Mouse (Mus musculus): ENCODE data around the gene Gm6583. TPM values are rescaled to one million over a fixed set of nuclear protein-coding genes. Genes with fewer than 3 reads are reported as not detected.

Gm6583 gene
- total RNA-seq, 2 experiments from 2014 or later: not detected

DNA sequence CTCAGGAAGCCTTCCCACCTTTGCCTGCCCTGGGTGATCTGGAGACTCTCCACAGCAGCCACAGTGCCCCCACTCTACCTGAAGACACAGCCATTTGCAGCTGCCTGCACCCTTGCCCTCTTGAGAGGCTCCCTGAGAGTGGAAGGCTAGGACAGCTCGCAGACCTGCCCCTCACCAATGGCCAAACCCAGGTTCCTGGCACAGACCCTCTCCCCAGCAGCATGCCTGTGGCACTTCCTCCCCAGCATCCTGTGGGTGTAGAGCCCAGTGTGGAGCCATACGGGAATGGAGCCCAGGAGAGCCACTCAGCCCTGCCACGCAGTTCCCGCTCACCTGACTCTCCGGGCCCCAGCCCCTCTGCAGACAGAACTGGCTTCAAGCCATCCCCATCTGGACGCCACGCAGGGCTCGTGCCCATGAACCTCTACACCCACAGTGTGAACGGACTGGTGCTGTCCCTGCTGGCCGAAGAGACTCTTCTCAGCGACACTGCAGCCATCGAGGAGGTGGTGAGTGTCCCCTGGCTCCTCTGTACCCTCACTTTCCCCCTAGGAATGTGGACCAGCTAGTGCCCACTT is 14.5 kb upstream of the Gm6583 start:
- intact Hi-C loops (cut with DNase I; ENCODE audit: low total_unique reads): no loop called here
- DNase-seq: no peak

- intact Hi-C loops (cut with DNase I; ENCODE audit: low total_unique reads): no loop called here
- DNase-seq: no peak
Measured at GRCm38 (mm10) chr5:112369326-112369725, 13.5 kb upstream of the Gm6583 start.

GRCm38 (mm10) chr5:112368666-112369065 is 12.8 kb upstream of the Gm6583 start:
- DNase-seq: no peak
- intact Hi-C loops (cut with DNase I; ENCODE audit: low total_unique reads): no loop called here

DNA sequence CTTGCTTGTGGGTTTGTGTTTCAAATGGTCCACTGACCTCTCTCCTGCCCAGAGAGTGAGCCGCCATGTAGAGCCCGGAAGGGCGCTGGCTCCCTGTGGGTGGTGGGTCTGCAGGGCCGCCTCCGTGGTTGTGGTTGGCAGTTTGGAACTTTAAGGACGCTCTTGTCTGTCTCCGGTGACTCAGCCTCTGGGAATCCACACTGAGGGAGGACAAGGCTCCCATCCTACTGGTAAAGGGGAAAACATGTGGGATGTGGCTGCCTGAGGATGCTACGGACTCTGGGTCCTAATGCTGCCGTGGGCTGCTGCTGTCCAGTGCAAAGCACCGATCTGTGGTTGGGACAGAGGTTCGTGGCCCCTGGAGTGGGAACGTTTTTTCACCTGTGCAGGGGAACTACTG is 12.1 kb upstream of the Gm6583 start:
- intact Hi-C loops (cut with DNase I; ENCODE audit: low total_unique reads): no loop called here
- no peak for DNase-seq

GRCm38 (mm10) chr5:112367338-112367737 is 11.5 kb upstream of the Gm6583 start:
- DNase-seq: no peak
- intact Hi-C loops (cut with DNase I; ENCODE audit: low total_unique reads): no loop called here

DNA sequence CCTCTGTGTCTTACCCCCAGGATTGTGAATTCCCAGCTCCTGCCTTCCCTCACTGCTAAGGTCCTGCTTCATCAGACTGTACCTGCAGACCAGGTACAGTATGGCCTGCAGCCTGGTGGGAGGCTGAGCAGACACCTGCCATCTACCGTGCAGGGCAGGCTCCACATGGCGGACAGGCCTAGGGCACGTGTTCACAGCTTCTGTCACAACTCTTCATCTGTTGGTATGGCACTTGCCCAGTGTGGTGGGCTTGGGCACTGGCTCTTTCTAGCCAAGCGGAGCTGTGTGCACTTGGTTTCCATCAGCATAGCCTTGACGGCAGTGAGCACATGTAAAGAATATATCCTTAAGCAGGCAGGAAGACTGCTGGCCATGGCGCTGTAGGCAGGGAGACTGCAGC is 11.0 kb upstream of the Gm6583 start:
- no peak for DNase-seq
- intact Hi-C loops (cut with DNase I; ENCODE audit: low total_unique reads): no loop called here

GRCm38 (mm10) chr5:112364184-112364797 is 8.5 kb upstream of the Gm6583 start:
- intact Hi-C loops (cut with DNase I; ENCODE audit: low total_unique reads): no loop called here
- DNase-seq: no peak

GRCm38 (mm10) chr5:112360077-112360476 is 4.2 kb upstream of the Gm6583 start:
- intact Hi-C loops (cut with DNase I; ENCODE audit: low total_unique reads): no loop called here
- no peak for DNase-seq

- intact Hi-C loops (cut with DNase I; ENCODE audit: low total_unique reads): no loop called here
- DNase-seq: no peak
Measured at GRCm38 (mm10) chr5:112359520-112359919, 3.7 kb upstream of the Gm6583 start.

DNA sequence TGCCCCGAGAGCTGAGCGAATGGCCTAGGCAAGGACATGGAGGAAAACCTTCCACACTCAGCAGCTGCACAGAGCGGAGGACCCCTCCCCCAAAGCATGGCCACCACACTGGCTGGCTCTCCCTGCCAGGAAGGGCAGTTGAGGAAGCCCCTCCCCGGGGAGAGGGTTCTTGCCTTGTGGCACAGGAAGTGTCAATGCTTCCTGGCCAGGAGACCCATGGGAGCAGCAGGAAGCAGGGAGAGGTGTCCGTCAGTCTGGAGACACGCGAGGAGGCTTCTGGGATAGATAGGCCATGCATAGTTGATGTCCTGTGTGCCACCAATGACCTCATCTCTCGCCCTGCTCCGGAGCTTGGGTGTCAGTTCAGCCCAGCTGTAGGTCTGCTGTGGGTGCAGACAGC is 489 bp upstream of the Gm6583 start:
- intact Hi-C loops (cut with DNase I; ENCODE audit: low total_unique reads): no loop called here
- no peak for DNase-seq

GRCm38 (mm10) chr5:112355493-112355892 is 340 bp downstream of the Gm6583 start:
- no peak for DNase-seq
- intact Hi-C loops (cut with DNase I; ENCODE audit: low total_unique reads): no loop called here

GRCm38 (mm10) chr5:112349169-112349568 is 6.7 kb downstream of the Gm6583 start:
- DNase-seq: no peak
- intact Hi-C loops (cut with DNase I; ENCODE audit: low total_unique reads): no loop called here

DNA sequence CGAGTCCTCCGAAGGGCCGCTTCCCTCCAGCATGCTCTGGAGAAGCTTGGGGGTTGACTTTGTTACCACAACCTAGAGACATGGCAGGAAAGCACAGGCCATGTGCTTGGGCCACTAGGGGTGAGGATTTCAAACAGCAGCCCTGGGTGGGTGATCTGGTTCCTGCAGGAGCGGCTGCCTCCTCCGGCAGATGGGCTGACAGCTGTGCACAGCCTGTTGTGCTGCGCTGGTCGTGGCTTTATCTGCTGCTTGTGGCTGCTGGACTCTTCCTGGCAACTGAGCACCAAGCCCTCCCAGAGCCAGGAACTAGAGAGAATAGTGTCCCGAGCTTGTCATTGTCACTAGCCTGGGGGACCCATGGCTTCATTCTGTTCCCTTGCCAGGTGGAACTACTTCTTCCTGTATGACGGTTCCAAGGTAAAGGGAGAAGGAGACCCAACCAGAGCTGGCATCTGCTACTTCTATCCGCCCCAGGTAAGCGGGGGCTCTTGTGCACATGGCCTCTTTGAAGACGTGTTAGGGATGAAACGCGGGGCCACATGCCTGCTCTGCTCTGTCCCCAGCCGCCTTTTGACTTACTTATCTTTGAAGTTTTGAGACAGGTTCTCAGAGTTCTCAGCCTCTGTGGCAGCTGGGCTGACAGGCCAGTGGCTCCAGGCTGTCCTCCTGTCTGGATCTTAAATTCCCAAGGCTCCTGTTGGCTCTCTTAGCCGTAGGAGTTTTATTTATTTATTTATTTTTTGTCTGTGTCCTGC is 9.4 kb downstream of the Gm6583 start:
- DNase-seq: no peak
- intact Hi-C loops (cut with DNase I; ENCODE audit: low total_unique reads): no loop called here

DNA sequence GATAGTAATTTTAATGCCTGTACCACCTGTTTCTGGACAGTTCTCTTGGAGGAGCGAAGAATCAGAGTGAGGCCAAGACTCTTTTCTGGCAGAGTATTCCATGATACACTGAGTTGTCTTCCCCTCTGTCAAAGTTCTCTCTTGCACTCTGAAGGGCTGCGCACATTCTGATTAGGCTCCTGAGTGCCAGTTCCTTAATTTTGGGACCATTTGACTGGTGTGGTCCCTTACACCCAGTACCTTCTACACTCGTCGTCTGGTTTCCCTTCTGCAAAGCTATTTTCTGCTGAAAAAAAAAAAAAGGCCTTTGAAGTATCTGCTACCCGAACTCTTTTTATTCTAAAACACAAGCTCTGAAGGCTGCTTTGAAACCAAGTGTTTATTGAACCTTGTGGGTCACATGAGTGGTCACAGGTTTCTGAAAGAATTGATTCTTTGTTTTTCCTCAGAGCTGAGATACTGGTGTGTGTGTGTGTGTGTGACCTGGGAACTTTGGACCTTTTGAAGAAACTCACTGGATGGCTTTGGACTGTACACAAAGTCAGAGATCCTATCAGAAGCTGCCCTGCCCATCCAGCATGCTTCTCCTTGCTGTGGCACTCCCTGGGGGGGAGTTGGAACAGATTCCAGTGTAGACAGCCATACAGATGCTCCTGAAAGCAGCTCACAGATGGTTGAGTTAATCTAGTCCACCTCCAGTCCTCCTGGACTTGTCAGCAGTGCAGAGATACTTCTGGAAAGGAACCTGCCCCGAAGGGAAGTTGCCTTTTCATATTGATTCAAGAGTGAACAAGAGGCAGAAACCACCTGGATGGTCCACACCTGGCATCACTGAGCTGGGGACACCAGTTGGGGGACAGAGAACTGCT is 11.5 kb downstream of the Gm6583 start:
- intact Hi-C loops (cut with DNase I; ENCODE audit: low total_unique reads): no loop called here
- no peak for DNase-seq

GRCm38 (mm10) chr5:112343205-112343595 is 12.6 kb downstream of the Gm6583 start:
- DNase-seq: no peak
- intact Hi-C loops (cut with DNase I; ENCODE audit: low total_unique reads): no loop called here

- intact Hi-C loops (cut with DNase I; ENCODE audit: low total_unique reads): no loop called here
Measured at GRCm38 (mm10) chr5:112342463-112343204, 13.2 kb downstream of the Gm6583 start, which contains the start of the genes Srrd and Hps4. TSS of gene Srrd (minus strand) at chr5:112343040. TSS of gene Hps4 (plus strand) at chr5:112343083.

DNA sequence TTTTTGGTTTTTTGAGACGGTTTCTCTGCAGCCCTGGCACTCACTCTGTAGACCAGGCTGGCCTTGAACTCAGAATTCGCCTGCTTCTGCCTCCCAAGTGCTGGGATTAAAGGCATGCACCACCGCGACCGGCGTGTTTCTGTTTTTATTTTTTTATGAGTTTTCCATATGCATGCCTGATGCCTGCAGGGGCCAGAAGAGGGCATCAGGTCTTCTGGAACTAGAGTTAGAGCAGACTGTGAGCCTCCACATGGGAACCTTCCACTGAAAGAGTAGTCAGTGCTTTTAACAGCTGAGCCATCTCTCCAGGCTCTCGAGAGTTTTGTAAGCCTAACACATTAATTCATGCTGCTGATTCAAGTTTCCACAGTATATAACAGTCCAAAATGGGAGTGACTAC is 16.6 kb downstream of the Gm6583 start:
- intact Hi-C loops (cut with DNase I; ENCODE audit: low total_unique reads): loop anchor here (10.0 kb wide), 1 partner anchor 86 kb away; no protein-coding TSS in a partner anchor
- no peak for DNase-seq

More at GRCm38 (mm10) chr5:112342463-112343204, 13.2 kb downstream of the Gm6583 start, which contains the start of the genes Srrd and Hps4:
- peak; percentile 75 for DNase-seq

DNA sequence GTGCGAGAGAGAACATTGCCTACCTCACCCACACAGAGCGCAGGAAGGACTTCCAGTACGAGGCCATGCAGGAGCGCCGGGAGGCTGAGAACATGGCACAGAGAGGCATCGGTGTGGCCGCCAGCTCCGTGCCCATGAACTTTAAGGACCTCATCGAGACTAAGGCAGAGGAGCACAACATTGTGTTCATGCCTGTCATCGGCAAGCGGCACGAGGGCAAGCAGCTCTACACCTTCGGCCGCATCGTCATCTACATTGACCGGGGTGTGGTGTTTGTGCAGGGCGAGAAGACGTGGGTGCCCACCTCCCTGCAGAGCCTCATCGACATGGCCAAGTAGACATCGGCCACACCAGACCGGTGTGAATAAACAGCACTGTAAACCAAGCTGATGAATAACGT is 18.8 kb downstream of the Gm6583 start:
- intact Hi-C loops (cut with DNase I; ENCODE audit: low total_unique reads): loop anchor here (10.0 kb wide), 1 partner anchor 88 kb away; no protein-coding TSS in a partner anchor
- no peak for DNase-seq

GRCm38 (mm10) chr5:112335473-112335872 is 20.4 kb downstream of the Gm6583 start:
- DNase-seq: no peak
- intact Hi-C loops (cut with DNase I; ENCODE audit: low total_unique reads): loop anchor here (2.0 to 10.0 kb wide), 2 partner anchors 89 to 95 kb away; no protein-coding TSS in a partner anchor
